Mouse (Mus musculus): Measurements from ENCODE around the gene Gm572.
A peak's percentile ranks its signal among the peaks of the same experiment; 100 is the strongest.

The Gm572 gene

DNA sequence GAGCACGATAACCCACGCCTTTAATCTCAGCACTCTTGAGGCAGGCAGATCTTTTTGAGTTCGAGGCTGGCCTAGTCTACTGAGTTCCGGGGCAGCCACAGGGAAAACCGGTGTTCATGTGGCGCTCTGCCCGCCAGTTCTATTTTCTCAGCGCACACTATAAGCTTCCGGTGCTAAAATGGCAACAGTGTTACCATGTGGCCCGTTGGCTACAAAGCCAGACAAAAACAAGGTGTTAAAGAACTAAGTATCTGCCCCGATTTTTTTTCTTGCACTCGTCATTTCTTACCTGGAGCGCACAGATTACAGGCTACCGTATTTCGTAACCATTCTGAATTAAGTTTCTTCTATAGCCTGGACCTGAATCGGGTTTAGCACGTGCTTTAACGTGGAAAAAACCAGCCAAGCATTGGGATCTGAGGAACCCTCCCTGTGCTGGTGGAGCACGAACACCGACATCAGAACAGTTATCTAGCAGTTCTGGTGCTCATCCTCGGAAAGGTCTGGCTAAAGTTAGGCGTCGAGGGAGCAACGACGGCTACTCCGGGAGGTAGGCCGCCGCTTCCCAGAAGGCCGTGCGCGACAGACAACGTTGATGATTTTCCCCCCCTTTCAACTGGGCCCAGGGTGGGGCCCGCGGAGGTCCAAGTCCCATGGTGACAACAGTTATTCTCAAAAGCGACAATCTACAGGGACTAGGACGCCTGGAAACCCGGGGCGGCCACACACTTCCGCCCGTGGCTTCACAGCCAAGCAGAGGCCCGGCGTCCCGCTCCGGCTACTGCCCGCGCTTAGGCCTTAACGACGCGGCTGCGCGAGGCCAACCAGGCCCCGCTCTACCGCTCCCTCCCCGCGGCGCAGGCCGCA lies 17.1 kb upstream of the Gm572 start:
- DNase-seq: peak; percentile 53 to 54

- peak; percentile 99 to 100 for DNase-seq
These were observed 16.4 kb upstream of the Gm572 start, which contains the start of gene Tardbp for GRCm38 (mm10) chr4:148626623-148627185. TSS of gene Tardbp (minus strand) at chr4:148627019.

GRCm38 (mm10) chr4:148627246-148627645 lies 15.9 kb upstream of the Gm572 start:
- DNase-seq: no peak

GRCm38 (mm10) chr4:148632013-148632692 lies 11.0 kb upstream of the Gm572 start:
- DNase-seq: no peak

DNA sequence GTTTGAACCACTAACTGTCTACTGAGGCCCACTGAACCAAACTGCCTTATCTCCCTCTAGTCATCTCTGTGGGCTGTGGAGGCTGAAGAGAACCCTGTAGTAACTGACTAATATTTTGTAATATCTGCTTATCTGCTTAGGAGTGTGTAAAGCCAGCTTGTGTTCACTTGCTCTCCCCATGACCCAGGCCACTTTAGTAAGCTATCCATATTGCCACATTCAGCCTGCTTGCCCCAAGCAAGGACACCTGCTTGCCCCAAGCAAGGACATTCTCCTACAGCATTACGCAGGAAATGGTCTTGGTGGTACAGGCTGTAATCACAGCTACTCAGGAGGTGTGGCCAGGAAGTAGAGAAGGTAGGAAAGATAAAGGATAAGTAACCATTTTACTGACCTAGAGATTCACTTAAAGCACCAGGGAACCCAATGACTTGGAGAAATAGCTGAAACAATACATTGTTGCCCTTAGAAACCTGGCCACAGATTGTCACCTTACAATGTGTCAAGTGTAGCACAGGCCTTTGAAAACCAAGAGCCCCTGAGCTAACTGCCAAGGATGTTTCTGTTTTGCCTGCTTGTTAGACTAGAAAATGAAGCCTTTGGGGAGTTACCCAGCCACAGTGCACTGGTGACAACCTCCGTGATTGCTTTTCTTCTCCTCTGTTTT lies 9.6 kb upstream of the Gm572 start:
- no peak for DNase-seq

GRCm38 (mm10) chr4:148635309-148635708 lies 7.8 kb upstream of the Gm572 start:
- DNase-seq: no peak

GRCm38 (mm10) chr4:148638302-148638701 lies 4.8 kb upstream of the Gm572 start:
- no peak for DNase-seq

DNA sequence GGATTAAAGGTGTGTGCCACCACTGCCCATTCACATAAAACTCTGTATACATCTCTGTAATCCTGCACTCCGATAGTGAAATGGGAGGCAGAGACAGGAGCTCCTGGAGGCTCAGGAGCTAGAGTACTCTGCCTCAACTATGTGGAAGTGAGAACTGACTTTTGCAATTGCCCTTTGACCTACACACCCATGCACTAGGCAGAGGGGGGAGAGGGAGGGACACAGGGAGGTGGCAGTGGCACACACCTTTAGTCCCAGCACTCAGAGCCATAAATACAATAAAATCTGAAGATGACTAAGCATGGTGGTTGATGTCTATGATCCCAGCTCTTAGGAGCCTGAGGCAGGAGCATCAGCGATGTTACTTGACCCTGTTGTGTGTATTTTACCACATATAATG lies 3.7 kb upstream of the Gm572 start:
- no peak for DNase-seq

- DNase-seq: no peak
These were observed 2.0 kb upstream of the Gm572 start for GRCm38 (mm10) chr4:148641121-148641520.

DNA sequence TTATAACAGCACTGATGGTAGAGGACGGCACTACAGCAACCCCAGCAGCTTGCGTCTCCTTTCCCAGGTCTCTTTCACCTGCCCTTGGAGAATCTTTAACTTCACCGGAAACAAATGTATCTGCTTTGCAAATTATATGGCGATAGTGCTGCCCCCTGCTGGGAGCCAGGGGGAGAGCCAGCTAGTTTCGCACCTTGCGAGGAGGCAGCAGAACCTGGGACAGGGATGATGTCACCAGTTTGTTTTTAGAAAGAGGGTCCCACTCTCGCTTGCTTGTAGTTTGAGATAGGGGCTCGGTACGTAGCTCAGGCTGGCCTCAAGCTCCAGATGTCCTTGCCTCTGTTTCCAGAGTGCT lies 1.0 kb downstream of the Gm572 start:
- peak; percentile 87 to 92 for DNase-seq

- DNase-seq: no peak
These were observed 1.8 kb downstream of the Gm572 start for GRCm38 (mm10) chr4:148644926-148645325.

GRCm38 (mm10) chr4:148646616-148647015 lies 3.5 kb downstream of the Gm572 start:
- DNase-seq: peak; percentile 83 to 86

GRCm38 (mm10) chr4:148649309-148649708 lies 6.2 kb downstream of the Gm572 start:
- DNase-seq: peak in 1 of 2 experiments; percentile 30

GRCm38 (mm10) chr4:148651045-148651444 lies 7.9 kb downstream of the Gm572 start:
- DNase-seq: peak; percentile 87 to 91

GRCm38 (mm10) chr4:148654701-148655398 lies 11.7 kb downstream of the Gm572 start:
- DNase-seq: peak; percentile 70 to 75

DNA sequence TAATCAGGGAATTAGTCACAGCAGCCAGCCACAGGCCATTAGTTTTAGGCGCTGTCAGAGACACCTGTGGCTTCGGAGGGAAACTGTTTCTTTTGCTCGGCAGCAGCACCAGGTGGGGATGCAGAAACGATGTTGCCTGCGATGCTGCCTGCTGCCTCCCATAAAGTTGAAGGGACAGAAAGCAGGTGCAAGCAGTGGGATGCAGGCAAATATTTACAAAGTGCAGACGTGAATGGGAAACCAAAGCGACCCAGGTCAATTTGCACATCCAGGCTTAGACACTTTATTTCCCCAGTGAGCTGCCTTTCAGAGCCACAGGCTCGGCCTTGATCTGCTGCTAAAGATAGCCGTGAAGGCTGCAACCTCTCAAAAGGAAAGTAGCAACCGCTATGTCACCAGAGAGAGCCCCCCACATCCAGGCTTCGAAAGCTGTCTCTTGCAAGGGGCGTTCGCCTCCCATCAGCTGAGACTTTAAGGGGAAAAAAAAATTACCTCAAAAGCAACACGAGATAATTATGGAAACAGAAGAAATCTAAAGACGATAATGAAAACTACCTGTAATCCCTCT lies 13.7 kb downstream of the Gm572 start:
- DNase-seq: no peak

- no peak for DNase-seq
These were observed 14.7 kb downstream of the Gm572 start for GRCm38 (mm10) chr4:148657776-148658175.

DNA sequence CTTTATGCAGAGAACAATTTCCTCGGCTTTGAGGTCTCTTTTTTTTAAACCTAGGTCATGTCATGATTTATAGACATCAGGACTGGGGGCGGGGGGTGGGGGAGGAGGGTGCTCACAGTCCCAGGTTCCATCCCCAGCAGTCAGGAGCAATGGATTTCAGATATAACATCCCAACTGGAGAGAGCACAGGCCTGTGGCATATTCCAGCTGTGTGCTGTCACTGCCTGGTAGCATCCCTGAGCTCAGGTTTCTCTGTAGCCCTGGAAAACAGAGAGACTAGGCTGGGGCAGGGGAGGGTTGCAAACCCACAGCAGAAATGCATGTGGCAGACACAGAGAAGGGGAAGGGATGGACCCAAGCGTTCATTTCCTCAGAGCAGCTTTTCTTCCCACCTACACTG lies 17.1 kb downstream of the Gm572 start:
- DNase-seq: no peak

DNA sequence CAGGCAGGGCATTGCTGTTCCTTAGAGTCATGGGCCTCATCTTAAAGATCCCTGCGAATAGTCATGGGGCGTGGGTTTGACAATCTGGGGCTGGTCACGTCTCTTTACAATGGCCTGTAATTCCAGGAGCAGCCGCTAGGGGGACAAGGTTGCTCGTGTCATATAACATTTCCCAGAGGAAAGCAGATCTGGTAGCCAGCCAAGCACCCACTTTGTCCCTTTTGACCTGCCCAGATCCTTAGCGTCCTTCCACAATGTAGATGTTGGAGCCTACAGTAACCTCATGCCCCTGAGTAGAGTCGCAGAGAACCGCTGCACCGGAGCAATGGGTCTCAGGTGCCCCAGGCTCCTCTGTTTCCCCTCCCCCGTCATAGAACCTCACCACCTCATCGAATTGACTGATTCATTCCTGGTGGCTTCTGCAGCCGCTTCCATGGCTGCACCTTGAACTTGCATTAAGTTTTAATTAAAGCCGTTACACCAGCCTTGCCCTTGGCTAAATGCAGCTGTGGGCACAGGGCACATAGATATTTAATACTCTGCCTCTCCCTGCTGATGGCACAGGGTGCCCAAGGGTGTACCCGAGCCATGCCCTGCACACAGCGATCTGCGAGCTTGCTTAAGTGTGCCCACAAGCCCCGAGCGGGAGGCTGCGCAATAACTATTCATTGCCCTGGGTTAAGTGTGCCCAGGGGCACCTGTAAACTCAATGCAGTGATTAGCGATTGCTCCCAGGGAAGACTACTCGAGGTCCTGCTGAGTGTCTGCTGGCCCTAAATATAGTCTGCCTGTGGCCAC lies 19.2 kb downstream of the Gm572 start:
- DNase-seq: peak; percentile 85 to 93

DNA sequence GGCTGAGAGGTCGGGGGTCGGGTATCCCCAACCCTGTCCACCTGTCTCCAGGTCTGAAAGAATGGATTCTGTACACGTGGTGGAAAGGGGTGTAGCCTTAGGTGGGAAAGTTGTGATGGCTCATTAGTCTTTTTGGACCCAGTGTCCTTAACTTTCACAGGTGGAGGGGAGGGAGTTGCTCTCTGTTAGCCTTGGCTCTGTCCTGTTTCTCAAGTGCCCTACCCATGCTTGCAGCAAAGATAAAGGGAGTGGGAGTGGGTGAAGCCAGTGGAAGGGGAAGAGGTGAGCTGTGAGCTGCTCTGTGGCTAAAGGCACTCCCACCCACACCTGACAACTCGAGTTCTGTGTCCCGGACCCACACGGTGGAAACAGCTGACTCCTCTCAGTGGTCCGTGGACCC lies 20.2 kb downstream of the Gm572 start:
- no peak for DNase-seq

- DNase-seq: no peak
These were observed 20.9 kb downstream of the Gm572 start for GRCm38 (mm10) chr4:148664021-148664420.

All from cerebellum, postnatal 10 days (tissue).